Mouse (Mus musculus): ENCODE data around the gene 3110009E18Rik. TPM values are rescaled to one million over a fixed set of nuclear protein-coding genes. Genes with fewer than 3 reads are reported as not detected.

3110009E18Rik gene
- 14.6 and 16.0 TPM in 2 replicates for polyA plus RNA-seq (2014; fragmentation: Nextera tagmentation; extraction: Ambion mirVana)

- H3K9me3 ChIP-seq (ENCODE audit: control insufficient read depth, low read length) = no peaks in the 10 kb centered on the region
- H3K36me3 ChIP-seq (ENCODE audit: control insufficient read depth, insufficient read depth, low read length) = peaks cover 10% of the 10 kb centered on the region
- H3K9ac ChIP-seq (ENCODE audit: low read depth, low read length) = peak within 1 kb of the TSS; percentile 65
- H3K27ac ChIP-seq (replicated peaks; ENCODE audit: low read depth, low read length) = peak within 1 kb of the TSS; percentile 93
- H3K4me2 ChIP-seq (ENCODE audit: low read depth, low read length) = peak within 1 kb of the TSS; percentile 90
- H3K4me1 ChIP-seq (ENCODE audit: control insufficient read depth, insufficient read depth, low read length) = peaks cover 12% of the 10 kb centered on the region
- peak within 1 kb of the TSS; percentile 61 for H3K4me3 ChIP-seq (ENCODE audit: low read depth, low read length)
- no peaks in the 10 kb centered on the region for H3K27me3 ChIP-seq (replicated peaks; ENCODE audit: control insufficient read depth, insufficient read depth, low read length)
- WGBS = 3% methylated on average over 51 of the region's 52 CpGs
- ATAC-seq (ENCODE audit: low read depth) (peak; percentile 96), DNase-seq (ENCODE audit: low spot score) (peak; percentile 99)
Observed at GRCm38 (mm10) chr1:120120969-120121811, at the start of gene 3110009E18Rik, which contains the start of gene Dbi. Gene 3110009E18Rik (plus strand): TSS chr1:120121187. Gene Dbi (minus strand): TSS chr1:120121078.

DNA sequence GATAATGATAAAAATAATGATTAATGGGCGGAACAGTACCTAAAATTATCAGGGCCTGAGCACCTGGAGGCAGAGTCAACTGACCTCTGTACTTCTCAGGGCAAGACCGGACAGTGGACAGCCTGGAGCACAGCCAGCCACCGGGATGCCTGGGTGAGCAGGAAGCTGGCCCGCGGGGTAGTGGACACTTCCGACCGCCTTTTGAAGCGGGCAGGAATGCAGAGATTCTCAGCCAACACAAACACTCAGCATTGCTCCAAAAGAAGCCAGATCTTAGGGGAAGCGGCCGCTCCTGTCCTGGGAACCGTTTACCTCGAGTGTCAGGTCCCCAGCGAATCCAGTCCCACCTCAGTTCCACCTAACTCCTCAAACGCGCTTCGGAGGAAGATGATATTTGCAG is 48.1 kb upstream of the 3110009E18Rik start:
- ATAC-seq (ENCODE audit: low read depth) (no peak), DNase-seq (ENCODE audit: low spot score) (peak; percentile 31)
- Histone ChIP-seq H3K27ac (replicated peaks; ENCODE audit: low read depth, low read length) (no peak overlapping the region), H3K4me3 (ENCODE audit: low read depth, low read length) (peak overlapping the region; percentile 40), H3K4me1 (ENCODE audit: control insufficient read depth, insufficient read depth, low read length) (0 out of 2 replicates have a peak, but pooled peaks cover 8% of the 10 kb centered on the region), H3K9me3 (ENCODE audit: control insufficient read depth, low read length) (no peaks in the 10 kb centered on the region), H3K4me2 (ENCODE audit: low read depth, low read length) (peak overlapping the region; percentile 85), H3K9ac (ENCODE audit: low read depth, low read length) (peak overlapping the region; percentile 32; the same call in 1 of the 2 replicates), H3K27me3 (replicated peaks; ENCODE audit: control insufficient read depth, insufficient read depth, low read length) (peaks cover 20% of the 10 kb centered on the region), H3K36me3 (ENCODE audit: control insufficient read depth, insufficient read depth, low read length) (no peaks in the 10 kb centered on the region)
- WGBS = 8% methylated on average over 16 of the region's 16 CpGs

- ATAC-seq (ENCODE audit: low read depth) (peak; percentile 87), DNase-seq (ENCODE audit: low spot score) (peak; percentile 72)
- H3K4me1 ChIP-seq (ENCODE audit: control insufficient read depth, insufficient read depth, low read length) = 0 out of 2 replicates have a peak, but pooled peaks cover 8% of the 10 kb centered on the region
- 0 out of 2 replicates have a peak within 1 kb of the TSS, but pooled peaks have one; percentile 10 for H3K27ac ChIP-seq (replicated peaks; ENCODE audit: low read depth, low read length)
- H3K9me3 ChIP-seq (ENCODE audit: control insufficient read depth, low read length) = no peaks in the 10 kb centered on the region
- H3K4me3 ChIP-seq (ENCODE audit: low read depth, low read length) = peak within 1 kb of the TSS; percentile 40
- peak within 1 kb of the TSS; percentile 52 for H3K9ac ChIP-seq (ENCODE audit: low read depth, low read length)
- no peaks in the 10 kb centered on the region for H3K36me3 ChIP-seq (ENCODE audit: control insufficient read depth, insufficient read depth, low read length)
- WGBS = 4% methylated on average over 27 of the region's 40 CpGs
- H3K4me2 ChIP-seq (ENCODE audit: low read depth, low read length) = peak within 1 kb of the TSS; percentile 85
- peaks cover 20% of the 10 kb centered on the region for H3K27me3 ChIP-seq (replicated peaks; ENCODE audit: control insufficient read depth, insufficient read depth, low read length)
Observed at GRCm38 (mm10) chr1:120073519-120074306, 47.3 kb upstream of the 3110009E18Rik start, which contains the start of gene Tmem37. Gene Tmem37 (minus strand): TSS chr1:120074074.

DNA sequence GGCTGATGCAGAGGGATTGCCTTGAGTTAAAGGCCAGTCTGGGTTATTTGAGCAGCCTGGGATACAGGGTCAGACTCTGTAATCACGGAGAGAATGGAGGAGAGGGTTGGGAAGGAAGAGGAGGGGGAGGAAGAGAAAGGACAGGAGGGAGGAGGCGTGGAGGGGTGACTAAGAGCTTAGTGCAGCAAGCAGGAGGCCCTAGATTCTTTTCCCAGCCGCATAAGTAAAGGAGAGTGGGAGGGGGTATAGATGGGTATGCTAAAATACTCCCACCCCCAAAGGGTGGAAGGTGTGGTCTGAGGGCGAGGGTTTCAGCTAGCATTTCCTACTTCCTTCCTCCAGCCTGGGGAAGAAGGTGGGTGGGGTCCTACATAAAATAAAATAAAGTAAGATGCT is 46.7 kb upstream of the 3110009E18Rik start:
- no peak for ATAC-seq (ENCODE audit: low read depth)
- Histone ChIP-seq H3K36me3 (ENCODE audit: control insufficient read depth, insufficient read depth, low read length) (no peaks in the 10 kb centered on the region), H3K27ac (replicated peaks; ENCODE audit: low read depth, low read length) (0 out of 2 replicates have a peak overlapping the region, but pooled peaks have one; percentile 10), H3K4me2 (ENCODE audit: low read depth, low read length) (peak overlapping the region; percentile 85), H3K27me3 (replicated peaks; ENCODE audit: control insufficient read depth, insufficient read depth, low read length) (peaks cover 20% of the 10 kb centered on the region), H3K9ac (ENCODE audit: low read depth, low read length) (no peak overlapping the region), H3K4me1 (ENCODE audit: control insufficient read depth, insufficient read depth, low read length) (0 out of 2 replicates have a peak, but pooled peaks cover 8% of the 10 kb centered on the region), H3K4me3 (ENCODE audit: low read depth, low read length) (peak overlapping the region; percentile 40; the same call in 1 of the 2 replicates), H3K9me3 (ENCODE audit: control insufficient read depth, low read length) (no peaks in the 10 kb centered on the region)
- DNase-seq (ENCODE audit: low spot score) = no peak
- 25% methylated on average over 4 of the region's 4 CpGs for WGBS

GRCm38 (mm10) chr1:120074931-120075330 is 46.1 kb upstream of the 3110009E18Rik start:
- no peak for DNase-seq (ENCODE audit: low spot score)
- no peak for ATAC-seq (ENCODE audit: low read depth)
- no peaks in the 10 kb centered on the region for H3K9me3 ChIP-seq (ENCODE audit: control insufficient read depth, low read length)
- H3K9ac ChIP-seq (ENCODE audit: low read depth, low read length) = no peak overlapping the region
- no peaks in the 10 kb centered on the region for H3K36me3 ChIP-seq (ENCODE audit: control insufficient read depth, insufficient read depth, low read length)
- WGBS = 86% methylated on average over 4 of the region's 4 CpGs
- peaks cover 20% of the 10 kb centered on the region for H3K27me3 ChIP-seq (replicated peaks; ENCODE audit: control insufficient read depth, insufficient read depth, low read length)
- H3K4me1 ChIP-seq (ENCODE audit: control insufficient read depth, insufficient read depth, low read length) = 0 out of 2 replicates have a peak, but pooled peaks cover 8% of the 10 kb centered on the region
- no peak overlapping the region for H3K4me2 ChIP-seq (ENCODE audit: low read depth, low read length)
- H3K27ac ChIP-seq (replicated peaks; ENCODE audit: low read depth, low read length) = no peak overlapping the region
- no peak overlapping the region for H3K4me3 ChIP-seq (ENCODE audit: low read depth, low read length)

- no peak for DNase-seq (ENCODE audit: low spot score)
- WGBS = 62% methylated on average over 5 of the region's 5 CpGs
- Histone ChIP-seq H3K4me1 (ENCODE audit: control insufficient read depth, insufficient read depth, low read length) (0 out of 2 replicates have a peak, but pooled peaks cover 8% of the 10 kb centered on the region), H3K27ac (replicated peaks; ENCODE audit: low read depth, low read length) (no peak overlapping the region), H3K27me3 (replicated peaks; ENCODE audit: control insufficient read depth, insufficient read depth, low read length) (peaks cover 20% of the 10 kb centered on the region), H3K9ac (ENCODE audit: low read depth, low read length) (no peak overlapping the region), H3K4me2 (ENCODE audit: low read depth, low read length) (no peak overlapping the region), H3K9me3 (ENCODE audit: control insufficient read depth, low read length) (no peaks in the 10 kb centered on the region), H3K4me3 (ENCODE audit: low read depth, low read length) (no peak overlapping the region), H3K36me3 (ENCODE audit: control insufficient read depth, insufficient read depth, low read length) (no peaks in the 10 kb centered on the region)
- ATAC-seq (ENCODE audit: low read depth) = no peak
Observed at GRCm38 (mm10) chr1:120075507-120075906, 45.5 kb upstream of the 3110009E18Rik start.

DNA sequence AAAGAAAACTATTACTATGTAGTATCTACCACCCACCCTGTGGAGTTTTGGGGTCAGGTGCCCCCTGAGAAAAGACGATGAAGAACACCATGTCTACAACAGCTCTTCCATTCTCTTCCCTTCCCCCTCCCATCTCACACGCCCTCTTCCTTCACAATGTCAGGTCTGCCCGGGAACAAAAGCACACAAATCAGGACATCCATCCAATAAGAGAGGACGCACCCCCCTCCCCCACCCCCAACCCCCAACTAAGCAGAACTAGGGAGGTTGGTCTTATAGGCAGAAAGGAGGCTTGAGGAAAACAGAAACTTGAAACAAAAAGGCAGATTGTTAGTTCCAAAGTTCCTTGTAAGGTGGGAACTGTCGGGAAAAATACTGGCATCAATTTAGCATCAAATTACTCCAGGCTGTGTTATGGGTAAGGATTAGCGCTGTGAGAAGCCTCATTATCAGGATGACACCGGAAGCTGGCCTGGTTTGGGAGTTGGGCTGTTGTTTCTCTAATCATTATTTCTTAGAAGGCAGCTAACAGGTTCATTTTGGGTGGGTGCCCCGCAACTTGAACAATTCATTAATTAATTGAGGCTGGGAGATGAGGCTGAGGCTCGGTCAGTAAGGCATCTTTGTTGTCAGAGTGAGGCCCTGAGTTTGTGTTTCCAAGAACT is 43.1 kb upstream of the 3110009E18Rik start:
- no peak for ATAC-seq (ENCODE audit: low read depth)
- H3K27ac ChIP-seq (replicated peaks; ENCODE audit: low read depth, low read length) = no peak overlapping the region
- no peak overlapping the region for H3K9ac ChIP-seq (ENCODE audit: low read depth, low read length)
- H3K9me3 ChIP-seq (ENCODE audit: control insufficient read depth, low read length) = no peaks in the 10 kb centered on the region
- WGBS = 17% methylated on average over 9 of the region's 9 CpGs
- H3K4me1 ChIP-seq (ENCODE audit: control insufficient read depth, insufficient read depth, low read length) = 0 out of 2 replicates have a peak, but pooled peaks cover 8% of the 10 kb centered on the region
- no peak overlapping the region for H3K4me2 ChIP-seq (ENCODE audit: low read depth, low read length)
- DNase-seq (ENCODE audit: low spot score) = no peak
- peaks cover 14% of the 10 kb centered on the region for H3K27me3 ChIP-seq (replicated peaks; ENCODE audit: control insufficient read depth, insufficient read depth, low read length)
- no peaks in the 10 kb centered on the region for H3K36me3 ChIP-seq (ENCODE audit: control insufficient read depth, insufficient read depth, low read length)
- no peak overlapping the region for H3K4me3 ChIP-seq (ENCODE audit: low read depth, low read length)

GRCm38 (mm10) chr1:120080632-120081031 is 40.4 kb upstream of the 3110009E18Rik start:
- H3K4me1 ChIP-seq (ENCODE audit: control insufficient read depth, insufficient read depth, low read length) = peaks cover 4% of the 10 kb centered on the region; the same call in 1 of the 2 replicates
- no peaks in the 10 kb centered on the region for H3K27me3 ChIP-seq (replicated peaks; ENCODE audit: control insufficient read depth, insufficient read depth, low read length)
- H3K4me3 ChIP-seq (ENCODE audit: low read depth, low read length) = no peak overlapping the region
- no peaks in the 10 kb centered on the region for H3K36me3 ChIP-seq (ENCODE audit: control insufficient read depth, insufficient read depth, low read length)
- DNase-seq (ENCODE audit: low spot score) = no peak
- H3K9ac ChIP-seq (ENCODE audit: low read depth, low read length) = no peak overlapping the region
- no peak overlapping the region for H3K4me2 ChIP-seq (ENCODE audit: low read depth, low read length)
- ATAC-seq (ENCODE audit: low read depth) = no peak
- no peaks in the 10 kb centered on the region for H3K9me3 ChIP-seq (ENCODE audit: control insufficient read depth, low read length)
- WGBS = 90% methylated on average over 1 of the region's 1 CpGs
- no peak overlapping the region for H3K27ac ChIP-seq (replicated peaks; ENCODE audit: low read depth, low read length)

All from embryonic facial prominence, embryonic 14.5 days (tissue).